Mouse (Mus musculus) forelimb bud, embryonic 11.5 days (tissue): Measurements from ENCODE around the gene Flcn.
"Not testable (repeated sequence)": the region's sequence is repeated elsewhere in the genome, so short reads cannot be mapped to it uniquely, and the experiment has no call there.

Source experiments
- DNase-seq: peaks from one replicate; pipeline ENCODE4 v3.0.0-alpha.2; 2012; ENCODE audit warnings: low read depth, low spot score

Gene Flcn

GRCm38 (mm10) chr11:59809670-59810474 lies at the start of gene Flcn:
Gene Flcn (minus strand): TSS chr11:59810016.
- DNase-seq, result peak; percentile 86

- no peak for DNase-seq
These were observed 43.0 kb upstream of the Flcn start for GRCm38 (mm10) chr11:59852865-59853264.

GRCm38 (mm10) chr11:59847891-59848884 lies 38.4 kb upstream of the Flcn start:
- DNase-seq, result peak; percentile 56

GRCm38 (mm10) chr11:59847131-59847530 lies 37.3 kb upstream of the Flcn start:
- DNase-seq, result peak; percentile 64

- no peak for DNase-seq
These were observed 36.5 kb upstream of the Flcn start for GRCm38 (mm10) chr11:59846311-59846710.

GRCm38 (mm10) chr11:59839459-59840126 lies 29.8 kb upstream of the Flcn start, which contains the start of gene Cops3:
Gene Cops3 (minus strand): TSS chr11:59839838.
- peak; percentile 96 for DNase-seq

GRCm38 (mm10) chr11:59839008-59839458 lies 29.2 kb upstream of the Flcn start, which contains the start of gene Nt5m:
Gene Nt5m (plus strand): TSS chr11:59839447.
- peak; percentile 92 for DNase-seq

- DNase-seq, result no peak
These were observed 28.6 kb upstream of the Flcn start for GRCm38 (mm10) chr11:59838426-59838825.

GRCm38 (mm10) chr11:59837789-59838188 lies 28.0 kb upstream of the Flcn start:
- not testable (repeated sequence) for DNase-seq

- no peak for DNase-seq
These were observed 11.8 kb upstream of the Flcn start for GRCm38 (mm10) chr11:59821625-59822024.

- no peak for DNase-seq
These were observed 8.1 kb upstream of the Flcn start for GRCm38 (mm10) chr11:59817916-59818315.

GRCm38 (mm10) chr11:59815482-59816065 lies 5.8 kb upstream of the Flcn start:
- no peak for DNase-seq

- DNase-seq, result no peak
These were observed 5.1 kb upstream of the Flcn start for GRCm38 (mm10) chr11:59814936-59815335.

GRCm38 (mm10) chr11:59814311-59814710 lies 4.5 kb upstream of the Flcn start:
- DNase-seq, result no peak

GRCm38 (mm10) chr11:59813276-59813675 lies 3.5 kb upstream of the Flcn start:
- no peak for DNase-seq

GRCm38 (mm10) chr11:59811211-59811610 lies 1.4 kb upstream of the Flcn start:
- DNase-seq, result no peak

- no peak for DNase-seq
These were observed 803 bp upstream of the Flcn start for GRCm38 (mm10) chr11:59810480-59811158.

- DNase-seq, result no peak
These were observed 646 bp downstream of the Flcn start for GRCm38 (mm10) chr11:59809071-59809669.

- DNase-seq, result no peak
These were observed 1.5 kb downstream of the Flcn start for GRCm38 (mm10) chr11:59808170-59808960.
